Mouse (Mus musculus) cerebellum, adult 9-11 months (tissue): ENCODE data around the gene Olfr676.
"Not testable (repeated sequence)": the region's sequence is repeated elsewhere in the genome, so short reads cannot be mapped to it uniquely, and the experiment has no call there.

Source experiments
- DNase-seq: peaks from one replicate; pipeline ENCODE4 v3.0.0; 2022

The Olfr676 gene

DNA sequence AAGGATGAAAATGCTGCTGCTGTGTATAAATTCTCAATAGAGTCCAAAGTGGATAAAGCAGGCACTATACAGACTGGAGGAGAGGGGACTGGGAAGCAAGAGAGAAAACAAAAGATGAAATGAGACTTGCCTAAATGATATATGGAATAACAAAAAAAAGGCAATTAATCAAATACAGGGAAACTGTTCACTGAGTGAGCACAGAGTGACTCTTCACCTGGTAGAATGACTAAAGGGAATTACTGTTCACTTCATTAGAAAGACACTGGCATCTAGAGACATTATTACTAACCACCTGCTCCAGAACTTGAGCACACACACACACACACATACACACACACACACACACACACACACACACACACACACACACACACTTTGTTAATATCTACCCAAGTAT is at the start of gene Olfr676:
TSS of gene Olfr676 (plus strand) at position 301 of the 400 bp plus-strand sequence.
- DNase-seq, result no peak

DNA sequence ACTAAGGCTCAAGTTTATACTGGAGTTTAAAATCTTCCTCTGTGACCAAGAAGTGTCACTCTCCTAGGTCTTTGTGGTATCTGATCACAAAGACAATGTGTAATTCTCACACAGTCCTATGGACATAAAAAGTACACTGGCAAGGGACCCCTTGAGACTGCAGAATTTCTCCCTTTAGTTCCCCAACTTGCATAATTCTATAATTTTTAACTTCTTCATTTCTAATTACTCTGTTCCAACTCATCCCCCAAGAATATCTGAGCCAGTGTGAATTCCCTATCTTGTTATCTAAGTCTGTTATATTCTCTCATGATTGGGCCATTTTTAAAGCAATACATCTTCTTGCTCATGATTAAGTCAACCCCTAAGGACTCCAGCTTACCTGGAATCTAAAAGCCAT is 30.6 kb upstream of the Olfr676 start, which contains the start of gene Olfr672:
TSS of gene Olfr672 (minus strand) at position 101 of the 400 bp plus-strand sequence.
- DNase-seq, result no peak

DNA sequence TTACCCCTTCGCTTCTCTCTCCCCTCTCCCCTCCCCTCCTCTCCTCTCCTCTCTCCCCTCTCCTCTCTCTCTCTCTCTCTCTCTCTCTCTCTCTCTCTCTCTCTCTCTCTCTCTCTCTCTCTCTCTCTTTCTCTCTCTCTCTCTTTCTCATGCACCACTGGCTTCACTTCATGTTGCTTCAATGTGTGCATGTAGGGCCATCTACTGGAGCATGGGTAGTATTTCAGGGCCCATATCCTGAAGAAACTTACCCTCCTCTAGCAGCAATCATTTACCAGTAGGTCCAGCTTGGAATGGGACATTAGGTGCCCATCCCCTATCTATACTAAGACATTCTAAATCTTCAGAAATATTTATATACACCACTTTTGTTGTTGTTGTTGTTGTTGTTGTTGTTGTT is 10.0 kb upstream of the Olfr676 start:
- no peak for DNase-seq

DNA sequence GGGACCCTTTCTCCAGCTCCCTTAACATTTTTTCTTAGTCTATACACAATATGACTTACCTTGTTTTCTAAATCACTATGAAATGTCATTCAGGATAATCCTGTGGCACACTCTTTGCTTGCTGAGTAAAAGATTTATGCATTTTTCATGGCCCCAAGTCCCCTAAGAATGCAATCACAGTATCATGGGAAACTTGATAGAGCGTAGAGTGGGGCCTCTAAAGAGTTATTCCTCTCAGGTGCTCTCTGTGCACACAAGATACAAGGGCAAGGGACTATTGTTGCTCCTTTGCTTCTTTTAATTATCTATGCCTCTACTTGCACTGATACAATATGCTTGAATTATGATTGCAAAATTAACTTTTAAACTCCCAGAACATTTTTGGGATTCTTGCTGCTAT is 4.1 kb upstream of the Olfr676 start, which contains the start of gene Olfr675:
TSS of gene Olfr675 (minus strand) at position 101 of the 400 bp plus-strand sequence.
- no peak for DNase-seq

DNA sequence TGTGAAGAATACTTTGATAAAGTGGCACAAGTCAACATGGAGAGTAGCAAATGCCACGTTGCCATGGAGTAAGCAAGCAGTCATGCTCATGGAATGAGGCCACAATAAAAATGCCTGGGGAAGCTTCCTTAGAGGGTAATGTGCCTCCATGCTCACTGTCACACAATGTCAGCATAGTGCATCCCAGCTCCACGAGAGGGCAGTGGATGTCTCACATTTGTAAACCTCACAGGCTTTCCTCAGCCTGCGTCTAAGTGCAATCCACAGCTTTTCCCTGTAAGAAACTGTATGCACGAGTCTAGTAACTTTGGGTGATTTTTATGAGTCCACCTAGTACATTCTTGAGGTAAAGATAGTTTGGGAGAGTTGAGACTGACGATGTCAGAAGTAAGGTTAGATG is 1.3 kb downstream of the Olfr676 start:
- not testable (repeated sequence) for DNase-seq

DNA sequence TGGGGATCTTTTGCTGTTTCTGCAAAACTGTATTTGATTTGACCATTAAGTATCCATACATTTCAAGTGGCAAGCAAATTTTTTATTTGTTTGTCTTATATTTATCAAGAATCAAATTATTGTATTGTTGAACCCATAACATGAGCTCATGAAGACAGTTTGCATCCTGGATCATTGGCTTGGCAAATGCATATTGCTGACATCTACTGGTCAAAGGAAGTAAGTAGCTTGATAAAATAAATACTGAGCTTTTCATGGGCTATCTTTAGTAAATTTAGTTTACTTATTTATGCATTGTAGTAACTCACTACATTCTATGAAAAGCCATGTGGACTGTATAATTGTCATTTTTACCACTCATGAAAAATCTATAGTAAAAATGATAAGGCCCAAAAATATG is 26.5 kb downstream of the Olfr676 start:
- DNase-seq, result no peak

DNA sequence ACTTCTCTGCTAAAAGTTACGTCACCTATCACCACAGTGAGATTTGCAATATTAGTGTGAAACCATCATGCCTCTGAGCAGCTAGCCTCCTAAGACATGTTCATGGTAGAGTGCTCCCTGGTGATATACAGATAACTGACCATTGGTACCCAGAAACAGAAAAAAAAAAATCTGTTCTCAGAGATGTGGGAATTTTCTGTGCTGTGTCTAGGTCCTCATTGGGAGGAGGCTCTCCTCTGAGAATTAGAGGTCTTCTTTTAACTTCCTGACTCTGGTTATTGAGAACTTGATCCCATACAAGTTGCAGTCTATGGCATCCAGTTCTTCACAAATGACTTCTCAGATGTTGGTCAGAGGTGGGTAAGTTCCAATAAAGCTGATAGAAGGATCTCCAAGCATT is 31.7 kb downstream of the Olfr676 start, which contains the start of gene Olfr678:
TSS of gene Olfr678 (plus strand) at position 301 of the 400 bp plus-strand sequence.
- no peak for DNase-seq

DNA sequence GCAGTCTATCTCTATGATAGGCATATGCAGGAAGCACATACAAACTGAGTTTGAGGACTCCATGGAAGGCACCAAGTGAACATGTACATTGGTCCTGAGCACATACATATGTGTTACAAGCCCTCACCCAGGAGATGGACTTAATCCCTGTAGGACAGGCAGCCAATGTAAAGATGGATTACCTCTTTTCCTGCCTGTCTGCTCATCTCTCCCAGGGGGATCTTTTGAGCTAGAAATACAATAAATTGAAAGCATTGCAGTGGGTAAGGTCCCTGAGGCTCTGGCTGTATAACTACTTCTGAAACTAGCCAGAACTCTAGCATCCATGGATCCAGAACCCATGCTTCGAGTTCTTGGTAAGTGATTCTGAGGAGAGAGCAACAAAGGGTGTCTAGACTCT is 48.4 kb downstream of the Olfr676 start, which contains the start of gene Olfr679:
TSS of gene Olfr679 (plus strand) at position 301 of the 400 bp plus-strand sequence.
- no peak for DNase-seq
